Mouse (Mus musculus): ENCODE data around the gene Lrrc74b.

GRCm38 (mm10) chr16:17553910-17554685 lies 6.9 kb downstream of the Lrrc74b start:
- no peak for TF ChIP-seq CTCF (IDR thresholded peaks at IDR 0.05; ENCODE audit: control insufficient read depth, insufficient read depth, insufficient read length)
- TF ChIP-seq FOSL1 (IDR thresholded peaks at IDR 0.05; ENCODE audit: insufficient read depth, low read length, poor library complexity, severe bottlenecking): no peak
- TF ChIP-seq MYOD1 (IDR thresholded peaks at IDR 0.05; ENCODE audit: control insufficient read depth, insufficient read length, low read depth): no peak
- no peak for TF ChIP-seq CEBPB (IDR thresholded peaks at IDR 0.05; ENCODE audit: low read depth)
- no peak for TF ChIP-seq MAX (IDR thresholded peaks at IDR 0.05)
